Mouse (Mus musculus) ES-Bruce4 (cell line): ENCODE measurements around the gene Masp1.

Source experiments
- CTCF ChIP-seq: IDR thresholded peaks from one replicate; pipeline ENCODE4 v1.8.1; 2011; ENCODE audit warnings: low read depth, low read length
- POLR2A ChIP-seq: IDR thresholded peaks from one replicate; pipeline ENCODE4 v1.8.1; 2011; ENCODE audit warnings: low read length; ENCODE audit not compliant: insufficient read depth

DNA sequence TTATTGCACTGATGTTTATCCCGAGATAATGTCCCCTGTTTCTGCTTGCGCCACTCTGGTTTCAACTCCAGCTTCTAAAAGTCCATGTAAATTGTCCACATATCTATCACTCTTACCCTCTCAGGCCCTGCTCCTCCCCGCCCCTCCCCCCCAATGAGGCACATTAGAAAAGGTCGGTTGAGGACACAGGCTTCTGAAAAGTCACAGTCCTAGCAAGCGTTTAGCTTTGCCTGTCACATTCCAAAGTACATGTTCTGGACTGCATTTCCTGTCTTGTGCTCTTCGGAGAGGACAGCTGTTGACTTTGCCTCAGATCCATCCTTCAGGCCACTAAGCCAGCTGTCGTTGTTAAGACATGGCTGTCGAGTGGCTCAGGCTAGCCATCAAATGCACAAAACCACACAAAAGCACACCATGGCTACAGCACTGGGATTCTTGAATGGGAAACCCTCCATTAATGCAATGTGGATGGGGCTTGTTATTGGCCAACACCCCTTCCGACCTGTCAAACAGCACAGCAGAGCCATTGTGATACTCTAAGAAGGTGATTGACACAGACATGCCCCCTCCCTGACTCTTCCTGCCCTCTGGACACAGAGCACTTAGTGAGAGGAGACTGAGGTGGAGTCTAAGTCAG, 103.8 kb downstream of the Masp1 start:
- TF ChIP-seq POLR2A, result no peak
- TF ChIP-seq CTCF, result no peak
